Mouse (Mus musculus): ENCODE data around the gene Mmp9.

GRCm38 (mm10) chr2:164948962-164949361, 8.4 kb downstream of the Mmp9 start:
- TF ChIP-seq CTCF (IDR thresholded peaks at IDR 0.05) (no peak), EP300 (IDR thresholded peaks at IDR 0.05) (no peak)
